Mouse (Mus musculus) left cerebral cortex, adult 18-20 months (tissue): ENCODE results near the gene Fras1. TPM values are rescaled to one million over a fixed set of nuclear protein-coding genes. Genes with fewer than 3 reads are reported as not detected.

Experiments
- DNase-seq, 2 experiments: peaks; one replicate each; pipeline ENCODE4 v3.0.0; 2021 to 2022; ENCODE audit warnings: low spot score in 2 of 2, mixed read lengths in 1 of 2
- total RNA-seq, 2 experiments: library from RNA; stranded (reverse); gene quantifications; 2 replicates each; pipeline ENCODE4 v1.2.3; 2021

Gene Fras1
- total RNA-seq, 2 experiments from 2014 or later: 20.1 to 23.3 TPM

DNA sequence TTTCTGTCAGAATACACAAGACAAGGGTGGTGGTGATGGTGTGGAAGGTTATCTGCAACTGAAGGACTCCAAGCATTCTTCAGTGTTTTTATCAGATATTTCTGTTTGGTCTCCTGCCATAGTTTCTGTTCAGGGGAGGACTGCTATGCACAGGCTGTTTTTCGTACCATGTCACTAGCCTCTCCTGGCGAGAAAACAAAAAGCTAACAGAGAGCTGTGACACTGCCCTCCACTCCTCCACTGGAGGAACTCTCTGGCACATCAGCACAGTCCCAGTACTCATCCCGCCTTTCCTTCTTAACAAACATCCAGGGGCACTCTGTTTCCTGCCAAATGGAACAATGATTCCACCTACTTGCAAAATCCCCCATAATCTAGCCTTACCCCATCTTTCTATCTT lies 101.7 kb downstream of the Fras1 start:
- DNase-seq: no peak

DNA sequence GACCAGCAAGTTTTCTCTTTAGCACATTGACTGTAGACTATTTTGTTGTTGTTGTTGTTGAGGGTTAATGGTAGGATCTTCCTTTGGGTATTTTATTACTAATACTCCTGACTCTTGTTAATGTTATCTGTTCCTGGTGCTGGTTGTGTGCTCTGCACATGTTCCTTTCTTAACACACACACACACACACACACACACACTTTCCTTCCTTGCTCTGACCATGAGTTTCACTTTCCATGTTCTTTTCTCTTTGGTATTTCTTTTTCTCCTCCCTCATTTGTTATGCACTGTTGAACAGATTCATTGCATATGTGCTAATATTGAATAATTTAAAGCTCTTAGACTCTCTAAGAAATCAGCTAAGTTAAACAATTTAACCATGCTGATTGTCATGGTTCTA lies 105.2 kb downstream of the Fras1 start:
- no peak for DNase-seq

DNA sequence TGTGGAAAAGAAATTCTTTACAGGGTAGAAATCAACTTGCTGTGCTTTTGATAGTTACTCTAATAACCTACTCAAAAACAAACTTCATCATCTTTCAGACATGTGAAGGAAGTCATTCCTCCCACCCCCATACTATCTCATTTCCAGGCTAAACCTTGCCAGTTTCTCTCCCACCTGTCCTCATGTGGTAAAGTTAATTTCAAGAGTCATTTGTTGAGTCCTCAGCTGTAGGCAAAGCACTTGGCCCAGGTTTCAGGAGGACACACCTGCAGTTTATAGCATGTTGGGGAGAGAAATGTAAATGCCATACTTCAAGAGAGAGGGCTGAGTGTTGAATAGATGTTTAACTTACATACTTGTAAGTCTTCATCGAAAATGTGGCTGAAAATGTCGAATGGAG lies 107.4 kb downstream of the Fras1 start:
- DNase-seq: no peak

DNA sequence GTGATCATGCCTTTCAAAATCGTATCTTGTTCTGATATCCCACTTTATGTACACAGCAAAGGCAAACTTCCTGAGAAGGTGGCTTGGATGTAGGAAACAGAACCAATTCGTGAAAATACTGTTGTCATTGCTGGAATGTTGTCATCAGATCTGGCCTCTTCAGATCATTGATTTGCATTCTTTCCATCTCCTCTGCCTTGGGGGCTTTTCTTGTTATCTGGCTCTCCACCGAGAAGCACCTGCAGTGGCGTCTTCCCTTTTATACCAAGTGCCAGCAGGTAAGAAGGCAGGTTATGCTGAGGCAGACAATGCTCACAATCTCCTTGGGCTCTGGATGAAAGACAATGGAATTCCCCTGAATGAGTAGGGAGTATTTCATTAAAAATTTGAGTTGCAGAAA lies 108.3 kb downstream of the Fras1 start:
- DNase-seq: no peak

DNA sequence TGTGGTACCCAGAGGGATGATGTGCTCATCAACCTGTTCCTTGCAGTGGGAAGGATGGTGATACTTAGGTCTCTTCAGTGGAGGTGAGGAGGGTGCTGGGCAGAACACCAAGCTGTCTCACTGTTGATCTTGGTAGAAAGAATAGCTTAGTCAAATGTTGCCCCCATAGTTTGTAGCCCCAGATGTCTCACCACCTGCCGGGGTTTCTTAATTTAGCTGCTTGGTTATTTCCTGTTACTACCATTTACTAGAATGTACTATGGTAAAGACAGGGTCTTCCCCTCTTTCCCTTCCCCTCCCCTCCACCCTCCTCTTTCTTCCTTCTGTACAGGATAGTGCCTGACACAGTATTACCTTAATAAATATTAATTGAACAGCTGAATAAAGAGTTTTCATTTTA lies 118.7 kb downstream of the Fras1 start:
- no peak for DNase-seq

DNA sequence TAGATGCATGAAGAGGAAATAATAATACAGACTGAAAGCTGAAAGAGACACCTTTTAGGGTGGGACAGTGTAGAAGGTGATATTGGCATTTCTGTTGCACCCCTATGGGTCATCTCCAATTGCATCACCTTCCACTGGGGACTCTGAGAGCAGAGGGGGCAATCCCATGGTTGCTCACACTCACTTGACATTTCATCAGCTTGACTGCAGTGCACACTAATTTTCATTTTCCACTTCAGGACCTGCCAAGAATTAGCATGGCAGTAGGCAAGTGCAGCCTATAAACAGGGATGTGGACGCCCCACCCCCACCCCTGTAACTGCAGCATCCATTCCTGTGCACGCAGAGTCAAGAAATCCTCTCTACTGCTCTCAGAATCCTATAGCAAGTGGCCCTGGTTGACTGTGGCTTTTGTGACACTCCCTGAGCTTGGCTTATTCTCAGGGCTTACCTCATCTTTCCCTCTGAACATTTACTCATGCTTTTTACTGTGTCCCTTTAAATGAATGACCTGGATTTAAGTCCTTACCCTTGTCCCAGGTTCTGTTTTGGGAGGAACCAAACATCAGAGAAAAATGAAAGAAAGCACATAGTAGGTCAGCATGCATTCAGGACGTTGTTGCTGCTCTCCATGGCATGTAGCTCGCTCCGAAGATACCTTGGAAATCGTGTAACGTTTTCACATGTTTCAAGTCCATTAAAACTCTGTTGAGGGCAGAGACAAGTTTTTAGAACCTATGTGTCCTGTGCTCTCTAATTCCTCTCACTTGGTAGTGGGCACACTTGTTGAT lies 120.9 kb downstream of the Fras1 start:
- DNase-seq: no peak

DNA sequence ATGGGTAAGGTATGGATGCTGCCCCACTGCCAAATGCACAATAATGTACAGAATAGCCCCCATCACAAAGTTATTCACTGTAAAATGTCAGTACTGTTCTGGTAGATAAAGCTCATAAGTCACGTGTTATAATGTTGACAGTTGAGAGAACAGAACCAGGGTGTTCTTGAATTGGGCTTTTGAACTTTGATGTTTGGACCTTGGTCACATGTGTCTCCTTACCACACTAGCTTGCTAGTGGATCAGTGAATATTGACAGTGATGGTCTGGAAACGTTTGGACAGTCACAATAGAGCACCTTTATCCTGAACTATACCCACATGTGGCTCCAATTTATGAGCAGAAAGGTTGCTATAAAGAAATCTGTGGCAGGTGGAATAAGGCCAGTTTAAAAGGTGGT lies 124.3 kb downstream of the Fras1 start:
- no peak for DNase-seq

DNA sequence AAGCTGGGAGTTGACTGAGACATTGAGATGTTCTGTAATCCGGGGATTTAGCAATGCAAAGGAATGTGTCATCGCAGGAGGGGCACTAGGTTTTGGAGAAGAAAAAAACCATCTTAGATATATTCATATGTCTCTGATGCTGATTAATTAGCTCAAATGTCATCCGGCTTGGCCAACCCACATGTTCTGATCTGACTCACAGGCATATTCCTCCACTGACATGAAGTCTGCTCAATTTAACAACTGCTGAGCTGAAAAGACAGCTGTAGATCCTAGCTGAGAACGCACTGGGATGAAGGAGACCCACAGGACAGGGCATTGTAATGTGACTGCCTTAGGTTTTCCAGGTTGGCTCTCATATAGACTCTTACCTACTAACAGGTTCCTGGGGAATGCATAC lies 128.0 kb downstream of the Fras1 start:
- no peak for DNase-seq

DNA sequence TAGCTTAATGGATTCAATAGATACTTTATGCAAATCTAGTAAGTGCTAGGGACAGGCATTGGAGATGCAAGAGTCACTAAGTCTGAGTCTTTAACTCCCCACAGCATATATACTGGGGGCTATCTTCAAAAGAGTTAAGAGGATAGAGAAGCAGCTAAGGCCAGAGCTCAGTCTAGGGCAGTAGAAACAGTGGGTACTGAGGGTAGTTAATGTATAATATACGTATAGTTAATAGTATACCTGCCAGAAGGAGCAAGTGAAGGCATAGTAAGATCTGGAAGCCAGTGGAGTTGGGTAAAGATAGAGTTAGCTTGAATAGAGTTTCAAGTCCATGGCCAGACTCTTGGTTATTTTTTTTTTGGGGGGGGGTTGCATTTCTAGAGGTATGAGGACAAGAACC lies 128.6 kb downstream of the Fras1 start:
- DNase-seq: no peak

DNA sequence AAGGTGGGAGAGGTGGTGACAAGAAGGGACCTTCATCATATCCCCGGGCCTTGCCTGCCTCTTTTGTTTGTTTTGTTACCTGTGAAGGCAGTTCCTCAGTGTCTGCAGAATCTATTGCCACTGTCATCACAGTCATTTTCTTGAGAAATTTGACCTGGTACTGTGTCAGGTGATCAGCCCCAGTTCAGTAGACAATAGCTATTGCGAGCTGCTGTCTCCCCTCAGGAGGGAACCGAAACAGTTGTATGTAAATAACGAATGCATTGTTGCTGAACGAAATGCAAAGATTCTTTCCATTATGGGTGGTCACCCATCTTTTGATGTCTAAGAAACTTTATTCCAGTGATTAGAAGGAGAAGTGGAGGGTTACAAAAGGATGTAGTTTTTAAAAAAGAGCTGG lies 137.2 kb downstream of the Fras1 start:
- DNase-seq: no peak

DNA sequence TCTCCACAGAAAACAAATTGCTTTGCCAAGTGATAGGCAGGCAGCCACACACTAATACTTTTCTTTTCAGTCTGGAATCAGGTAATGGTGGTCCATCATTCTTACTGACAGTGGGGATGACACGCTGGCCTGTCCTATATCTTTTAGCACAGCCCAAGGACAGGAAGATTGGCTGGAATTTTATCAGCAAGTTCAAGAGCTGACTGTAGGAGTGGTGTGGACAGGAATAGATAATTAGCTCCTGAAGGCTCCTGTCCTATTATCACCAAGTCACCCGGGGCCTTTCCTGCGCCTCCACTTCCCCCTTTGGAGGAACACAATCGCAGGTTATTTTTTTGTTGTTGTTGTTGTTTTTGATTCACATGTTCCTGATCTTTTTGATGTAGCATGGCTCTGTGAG lies 139.6 kb downstream of the Fras1 start:
- DNase-seq: no peak

DNA sequence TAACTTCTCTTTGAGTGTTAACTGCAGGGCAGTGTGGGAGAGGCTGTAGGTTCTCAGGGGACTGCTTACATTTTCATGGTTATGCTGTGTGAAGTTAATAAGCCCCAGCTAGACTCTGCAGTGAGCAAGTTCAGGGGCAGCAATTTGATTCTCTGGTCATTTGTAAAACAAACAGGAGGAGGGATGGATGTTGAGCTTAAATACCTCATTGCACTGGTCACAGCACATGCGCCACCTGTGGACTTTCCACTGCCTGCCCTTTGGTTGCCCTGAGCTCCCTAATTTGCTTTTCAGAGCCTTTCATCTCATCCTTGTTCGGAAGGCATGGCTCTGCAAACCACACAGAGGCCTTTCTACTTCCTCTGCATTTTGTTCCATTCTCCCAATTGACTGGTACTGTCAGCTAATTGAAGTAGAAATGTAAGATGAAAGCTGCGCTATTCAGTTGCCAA lies 142.1 kb downstream of the Fras1 start:
- no peak for DNase-seq

DNA sequence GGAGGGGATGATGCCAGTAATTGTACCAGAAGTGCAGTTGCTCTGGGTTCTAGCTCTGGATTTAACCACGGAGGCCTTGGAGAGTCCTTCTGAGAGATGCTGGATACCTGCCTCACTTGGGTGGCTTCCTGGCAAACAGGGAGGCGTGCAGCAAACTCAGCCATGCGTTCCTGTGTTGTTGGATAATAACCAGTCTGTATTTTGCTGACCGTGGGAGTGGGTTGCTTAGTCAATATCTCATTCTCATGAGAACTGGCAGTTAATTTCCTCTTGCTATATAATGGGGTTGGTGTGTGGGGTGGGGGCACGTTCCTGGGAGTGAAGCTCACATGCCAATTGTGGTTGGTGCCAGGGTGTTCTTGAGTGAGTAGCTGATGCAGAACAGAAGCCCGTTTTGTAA lies 142.6 kb downstream of the Fras1 start:
- DNase-seq: no peak

DNA sequence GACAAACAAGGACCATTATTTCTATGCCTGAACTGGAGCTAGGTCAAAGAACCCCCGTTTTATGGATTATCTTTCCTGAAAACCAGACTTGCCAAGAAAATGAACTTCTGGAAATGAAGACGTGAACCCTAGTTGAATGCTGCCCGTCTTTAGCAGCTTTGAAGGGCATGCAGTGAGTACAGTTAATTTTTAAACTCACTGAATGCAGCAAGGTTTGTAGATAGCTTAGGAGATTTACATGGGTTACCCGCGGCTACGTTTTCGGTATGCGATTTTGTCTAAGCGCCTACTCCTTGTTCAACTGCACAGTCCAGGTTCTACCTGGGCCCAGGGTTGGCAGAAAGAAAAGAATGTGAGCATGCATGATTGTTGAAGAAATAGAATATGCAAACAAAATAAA lies 147.8 kb downstream of the Fras1 start:
- no peak for DNase-seq

DNA sequence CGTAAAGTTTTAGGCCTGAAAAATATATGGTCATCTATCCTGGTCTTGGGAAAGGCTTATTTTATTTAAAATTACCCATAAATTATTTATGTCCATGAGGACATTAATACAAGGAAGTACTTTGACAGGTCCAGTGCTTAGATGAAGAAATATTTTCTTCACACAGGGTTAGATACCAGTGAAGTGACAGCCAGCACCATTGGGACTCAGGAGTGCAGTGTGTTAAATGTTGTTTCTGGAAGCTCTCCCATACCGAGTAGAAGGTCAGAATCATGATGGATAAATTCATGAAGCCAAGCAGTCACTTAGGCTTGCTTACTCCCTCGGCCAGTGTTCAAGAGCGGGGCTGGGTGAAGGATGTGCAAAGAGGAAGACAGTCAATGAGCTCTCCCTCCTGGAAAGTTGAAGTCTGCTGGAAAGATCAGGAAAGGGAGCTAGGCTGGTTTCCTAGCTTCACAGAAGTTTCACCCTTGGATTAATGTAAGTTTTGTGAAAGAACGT lies 149.2 kb downstream of the Fras1 start:
- DNase-seq: no peak

DNA sequence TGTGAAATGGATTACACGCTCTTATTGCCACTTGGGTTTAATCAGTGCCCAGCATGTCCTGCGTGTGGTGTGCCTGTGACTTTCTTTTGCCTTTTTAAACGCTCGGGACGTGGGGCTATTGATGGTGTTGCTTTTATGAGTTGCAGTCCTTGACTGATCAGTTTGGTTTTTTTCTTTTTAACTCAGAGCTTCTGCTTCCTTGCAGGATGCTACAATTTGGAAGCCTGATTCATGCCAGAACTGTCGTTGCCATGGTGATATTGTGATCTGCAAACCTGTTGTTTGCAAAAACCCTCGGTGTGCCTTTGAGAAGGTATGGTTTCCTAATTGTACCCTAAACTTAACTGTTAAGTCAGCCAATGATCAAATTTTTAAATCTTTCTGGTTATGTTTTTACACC lies 154.5 kb downstream of the Fras1 start:
- DNase-seq: no peak

DNA sequence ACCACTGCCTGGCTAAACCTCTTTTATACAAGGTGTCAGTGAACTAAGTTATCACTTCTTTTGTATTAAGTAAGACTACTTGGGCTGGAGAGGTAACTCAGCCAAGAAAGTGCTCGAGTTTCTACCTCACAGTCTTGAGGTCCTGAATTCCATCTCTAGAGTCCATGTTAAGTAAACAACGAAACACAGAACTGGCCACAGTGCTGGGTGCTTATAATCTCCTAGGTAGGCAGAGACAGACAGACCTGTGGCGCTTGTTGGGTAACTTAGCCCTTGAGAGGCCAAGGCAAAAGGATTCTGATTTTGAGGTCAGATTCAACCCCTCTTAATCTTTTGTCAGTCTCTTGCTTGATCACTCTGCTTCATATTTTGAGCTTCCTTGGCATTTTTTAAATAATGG lies 156.8 kb downstream of the Fras1 start:
- DNase-seq: no peak

DNA sequence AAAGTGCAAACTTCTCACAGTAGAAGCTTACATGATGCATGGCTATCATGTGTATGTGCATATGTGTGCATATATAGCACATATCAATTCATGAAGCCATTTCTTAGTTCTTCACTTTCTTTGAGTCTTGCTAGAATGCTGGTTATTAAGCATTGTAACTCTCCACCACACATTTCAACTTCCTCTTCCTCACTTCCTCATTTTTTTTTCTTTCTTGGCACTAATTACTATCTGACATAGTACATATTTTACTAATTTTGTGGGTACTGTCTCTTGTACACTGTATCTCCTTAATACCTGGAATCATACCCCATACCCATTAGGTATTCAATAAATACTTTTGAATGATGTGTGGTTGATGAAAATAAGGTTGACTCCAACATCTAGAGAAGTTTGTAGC lies 158.2 kb downstream of the Fras1 start:
- no peak for DNase-seq

DNA sequence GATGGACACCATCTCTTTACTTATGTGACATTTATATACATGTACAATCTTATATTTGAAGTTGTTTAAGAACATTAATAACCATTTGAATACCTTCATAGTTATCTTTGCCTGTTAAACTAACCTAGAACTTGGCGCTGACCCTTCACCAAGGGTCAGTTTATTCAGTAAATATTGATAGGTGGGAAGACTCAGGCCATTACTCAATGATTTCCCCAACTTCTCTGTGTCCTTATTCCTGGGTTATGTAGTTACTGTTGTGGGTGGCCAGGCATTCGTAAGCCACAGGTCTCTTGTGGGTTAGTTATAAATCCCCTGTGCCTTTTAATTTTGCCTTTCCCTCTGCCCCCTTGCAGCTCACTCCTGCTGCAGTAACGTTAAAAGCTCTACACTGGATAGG lies 162.8 kb downstream of the Fras1 start:
- DNase-seq: no peak

DNA sequence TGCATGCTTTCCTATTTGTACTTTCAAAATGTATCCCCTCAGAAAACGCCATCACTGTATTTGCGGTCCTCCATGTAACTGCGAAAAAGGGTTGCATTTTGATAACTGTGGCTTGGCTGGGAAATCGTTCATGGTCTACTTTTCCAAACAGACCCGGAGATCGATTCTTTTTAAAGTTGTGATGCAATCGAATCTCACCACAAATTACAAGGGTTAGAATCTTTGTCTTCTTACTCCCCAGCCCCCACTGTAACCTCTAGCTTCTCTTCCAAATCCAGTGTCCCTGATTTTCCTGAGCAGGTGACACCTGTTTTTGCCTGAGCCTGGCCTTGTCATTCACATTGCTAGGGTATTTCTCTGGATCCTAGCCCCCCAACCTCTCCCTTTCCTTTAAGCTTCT lies 163.2 kb downstream of the Fras1 start:
- no peak for DNase-seq

DNA sequence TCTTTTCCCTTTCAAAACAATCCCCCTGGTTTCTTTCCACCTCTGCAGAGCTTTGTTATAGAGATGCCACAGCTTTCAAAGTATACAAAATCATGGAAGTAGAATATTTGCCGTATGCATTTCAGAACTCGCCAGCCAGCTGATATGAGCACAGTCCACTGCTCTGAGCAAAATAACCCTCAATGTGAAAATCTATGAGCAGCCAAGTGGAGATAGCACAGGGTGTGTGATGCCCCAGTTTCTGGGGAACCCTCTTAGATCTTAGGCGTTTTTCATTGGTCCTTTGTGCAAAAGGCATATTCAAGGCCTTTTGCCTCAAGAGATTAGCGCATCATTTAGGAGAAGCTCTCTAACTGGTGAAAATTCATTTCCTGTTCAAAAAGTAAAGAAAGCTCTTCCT lies 170.4 kb downstream of the Fras1 start:
- DNase-seq: no peak

DNA sequence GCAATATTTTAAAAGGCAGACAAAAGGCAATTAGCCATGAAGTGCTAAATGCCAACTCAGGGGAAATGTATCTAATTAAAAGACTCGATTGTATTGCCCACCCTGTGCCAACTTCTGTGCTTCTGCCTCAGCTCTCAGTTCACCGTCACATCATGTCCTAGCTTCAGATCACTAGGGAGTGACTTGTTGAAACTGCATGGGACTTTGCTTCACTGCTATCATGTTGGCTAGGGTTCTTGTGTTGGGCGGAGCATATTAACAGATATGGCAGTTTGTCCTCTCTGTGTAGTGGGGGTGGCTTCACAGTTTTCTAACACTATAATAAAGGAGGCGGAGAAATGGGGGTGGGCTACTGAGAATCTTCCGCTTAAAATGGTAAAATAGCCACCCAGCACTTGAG lies 172.2 kb downstream of the Fras1 start:
- DNase-seq: no peak

DNA sequence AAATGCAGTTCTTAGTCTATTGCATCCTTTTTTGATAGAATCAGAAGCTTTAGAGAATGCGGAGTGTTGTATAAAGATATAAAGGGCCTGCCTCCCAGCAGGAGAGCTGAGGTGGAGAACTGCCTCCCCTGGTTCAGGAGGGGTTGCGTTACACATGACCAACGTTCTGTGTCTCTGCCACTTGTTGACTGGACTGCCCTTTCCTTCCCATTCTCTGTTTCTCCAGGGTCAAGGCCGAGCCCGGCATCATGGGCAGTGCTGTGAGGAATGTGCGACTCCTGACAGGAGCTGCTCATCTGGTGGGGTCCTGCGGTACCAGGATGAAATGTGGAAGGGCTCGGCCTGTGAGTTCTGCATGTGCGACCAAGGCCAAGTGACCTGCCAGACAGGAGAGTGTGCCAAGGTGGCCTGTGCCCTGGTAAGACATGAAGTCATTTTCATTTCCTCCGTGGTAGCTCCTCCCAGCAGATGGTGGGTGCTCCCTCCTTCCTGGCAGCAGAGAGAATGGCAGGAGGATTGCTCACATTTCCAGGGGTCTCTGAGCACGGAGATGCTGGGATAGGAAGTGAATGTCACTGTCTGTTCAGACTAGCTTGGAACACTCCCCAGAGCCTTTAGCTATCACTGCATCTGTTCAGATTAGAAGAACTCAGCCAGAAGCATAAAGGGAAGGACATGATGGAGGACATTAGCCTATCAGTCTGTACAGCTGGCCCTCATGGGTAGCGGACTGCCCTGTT lies 181.4 kb downstream of the Fras1 start:
- DNase-seq: no peak
